ENCODE assay signal across 12 mouse cellular contexts in genomic region chr4:45392572-45392971, GRCm38 (mm10).
"Had no signal": no experiment of that assay in that cellular context is flagged by ENCODE, and none has a peak within 500 bp of the region (broad histone marks: within the 10 kb centered on the region; RNA-seq: fewer than 3 reads in every experiment).

No protein-coding gene starts in this region.

- H3K27me3 ChIP-seq: intestine, embryonic 15.5 days; limb, embryonic 12.5 days; liver, embryonic 13.5 days; midbrain, embryonic 12.5 days; neural tube, embryonic 13.5 days had no signal

- H3K4me1 ChIP-seq: intestine, embryonic 15.5 days; limb, embryonic 12.5 days; liver, embryonic 13.5 days; midbrain, embryonic 12.5 days; neural tube, embryonic 13.5 days had no signal

- H3K27ac ChIP-seq: intestine, embryonic 15.5 days; layer of hippocampus, adult 2 months; limb, embryonic 12.5 days; liver, embryonic 13.5 days; macrophage; midbrain, embryonic 12.5 days; neural tube, embryonic 13.5 days had no signal

- DNase-seq: liver; liver, embryonic 13.5 days; liver, postnatal 0 days; right cerebral cortex, postnatal 4 days; spleen, adult 18-20 months had no signal

- ATAC-seq: intestine, embryonic 15.5 days; liver, postnatal 0 days; midbrain, embryonic 16.5 days had no signal

- H3K4me3 ChIP-seq: intestine, embryonic 15.5 days; layer of hippocampus, adult 2 months; limb, embryonic 12.5 days; liver, embryonic 13.5 days; midbrain, embryonic 12.5 days; neural tube, embryonic 13.5 days had no signal

- H3K9me3 ChIP-seq: intestine, embryonic 15.5 days; liver, embryonic 13.5 days; midbrain, embryonic 12.5 days had no signal

- H3K9ac ChIP-seq: intestine, embryonic 15.5 days; limb, embryonic 12.5 days; liver, embryonic 13.5 days; liver, postnatal 0 days; midbrain, embryonic 12.5 days; neural tube, embryonic 13.5 days had no signal

- H3K4me2 ChIP-seq: intestine, embryonic 15.5 days; limb, embryonic 12.5 days; liver, embryonic 13.5 days; midbrain, embryonic 12.5 days; neural tube, embryonic 13.5 days had no signal
